19 mouse cellular contexts compared by ENCODE assay signal in genomic region chr12:99253562-99253961, GRCm38 (mm10).
"Had no signal": no experiment of that assay in that cellular context is flagged by ENCODE, and none has a peak within 500 bp of the region (broad histone marks: within the 10 kb centered on the region; RNA-seq: fewer than 3 reads in every experiment).

No protein-coding gene starts in this region.

- H3K4me2 ChIP-seq: liver, embryonic 13.5 days; midbrain, embryonic 11.5 days; neural tube, embryonic 12.5 days had no signal

- H3K4me3 ChIP-seq: layer of hippocampus, adult 2 months; left cerebral cortex, adult 2 months; liver, embryonic 13.5 days; neural tube, embryonic 12.5 days had no signal

- DNase-seq: kidney, adult 8-10 months; kidney, postnatal 14 days; layer of hippocampus, postnatal 36 days; liver, embryonic 13.5 days; lung, adult 2 months; lung, postnatal 14 days; lung, postnatal 4 days; midbrain, embryonic 14.5 days; right cerebral cortex, adult 18-20 months; right cerebral cortex, postnatal 14 days; right cerebral cortex, postnatal 4 days; thymus, adult 2 months; thymus, postnatal 14 days; thymus, postnatal 4 days had no signal

- H3K27ac ChIP-seq: layer of hippocampus, adult 2 months; left cerebral cortex, adult 2 months; liver, embryonic 13.5 days; neural tube, embryonic 12.5 days; stomach, postnatal 0 days had no signal

- H3K27me3 ChIP-seq: liver, embryonic 13.5 days; neural tube, embryonic 12.5 days had no signal

- H3K9ac ChIP-seq: liver, embryonic 13.5 days; neural tube, embryonic 12.5 days had no signal

- H3K36me3 ChIP-seq: liver, embryonic 13.5 days; neural tube, embryonic 12.5 days had no signal

- H3K9me3 ChIP-seq: liver, embryonic 13.5 days; neural tube, embryonic 12.5 days had no signal
